Mouse (Mus musculus) lung, adult 2 months (tissue): Measurements from ENCODE around the gene Zfp366.

Experiments used
- CTCF ChIP-seq: fragments of 200-500 bp; IDR thresholded peaks from 2 replicates; pipeline ENCODE4 v1.5.1; 2011; ENCODE audit warnings: mild to moderate bottlenecking, low read length, control low read depth; ENCODE audit not compliant: insufficient read depth
- POLR2A ChIP-seq: fragments of 200-500 bp; IDR thresholded peaks from 2 replicates; pipeline ENCODE4 v1.6.1; 2011; ENCODE audit warnings: low read depth, mild to moderate bottlenecking, control low read depth, low read length, borderline replicate concordance; ENCODE audit errors: extremely low read depth

- TF ChIP-seq POLR2A (no peak), CTCF (no peak)
Observed at GRCm38 (mm10) chr13:99241984-99242383, 57.4 kb downstream of the Zfp366 start.
